Mouse (Mus musculus): ENCODE results near the gene 1700025F22Rik.
"Not testable (repeated sequence)": the region's sequence is repeated elsewhere in the genome, so short reads cannot be mapped to it uniquely, and the experiment has no call there.

The 1700025F22Rik gene

DNA sequence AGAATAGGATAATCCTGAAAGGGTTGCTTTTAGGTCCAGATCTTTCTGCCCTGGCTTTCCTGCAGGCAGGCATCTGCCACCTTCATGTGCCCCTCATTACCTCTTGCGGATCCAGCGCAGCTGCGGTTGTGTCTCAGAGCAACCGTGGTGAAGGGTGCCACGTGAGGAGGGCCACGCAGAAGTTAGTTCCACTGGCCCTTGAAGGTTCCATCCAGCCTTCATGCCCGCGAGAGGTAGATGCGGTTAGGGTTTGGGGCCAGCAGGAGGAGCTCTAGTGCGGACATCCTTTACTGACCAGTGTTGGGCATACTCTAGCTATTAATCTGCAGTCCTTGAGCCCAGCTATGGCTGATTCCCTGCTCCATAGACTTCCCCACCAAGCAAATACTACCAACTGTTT lies at the start of gene 1700025F22Rik:
Gene 1700025F22Rik (minus strand): TSS at position 149 of the 400 bp plus-strand sequence.
- DNase-seq (ENCODE audit: low read depth, low spot score): no peak

- no peak for DNase-seq (ENCODE audit: low read depth, low spot score)
Measured at GRCm38 (mm10) chr19:11196546-11196945, 31.4 kb upstream of the 1700025F22Rik start, which contains the start of gene Ms4a13. Ms4a13 (minus strand) TSS chr19:11196737.

GRCm38 (mm10) chr19:11192552-11192951 lies 27.4 kb upstream of the 1700025F22Rik start:
- DNase-seq (ENCODE audit: low read depth, low spot score): no peak

GRCm38 (mm10) chr19:11184121-11184520 lies 19.0 kb upstream of the 1700025F22Rik start:
- peak; percentile 7 for DNase-seq (ENCODE audit: low read depth, low spot score)

DNA sequence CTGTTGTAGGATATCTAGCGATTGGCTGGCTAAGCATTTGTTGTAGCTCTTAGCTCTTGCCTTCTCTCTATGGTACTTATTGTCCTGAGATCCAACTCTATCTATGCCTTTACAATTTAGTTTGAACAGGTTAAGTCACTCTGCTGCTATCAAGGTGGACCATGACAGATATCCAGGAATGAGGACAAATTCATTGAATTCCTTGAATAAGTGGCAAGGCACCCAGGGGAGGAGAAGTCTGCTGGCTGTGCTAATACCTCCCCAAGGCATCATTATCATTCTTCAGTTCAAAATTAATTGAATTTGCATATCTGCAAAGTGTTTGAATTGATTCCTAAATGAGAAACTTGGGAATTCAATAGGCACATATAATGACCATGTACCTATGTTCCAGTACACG lies 12.3 kb upstream of the 1700025F22Rik start:
- no peak for DNase-seq (ENCODE audit: low read depth, low spot score)

DNA sequence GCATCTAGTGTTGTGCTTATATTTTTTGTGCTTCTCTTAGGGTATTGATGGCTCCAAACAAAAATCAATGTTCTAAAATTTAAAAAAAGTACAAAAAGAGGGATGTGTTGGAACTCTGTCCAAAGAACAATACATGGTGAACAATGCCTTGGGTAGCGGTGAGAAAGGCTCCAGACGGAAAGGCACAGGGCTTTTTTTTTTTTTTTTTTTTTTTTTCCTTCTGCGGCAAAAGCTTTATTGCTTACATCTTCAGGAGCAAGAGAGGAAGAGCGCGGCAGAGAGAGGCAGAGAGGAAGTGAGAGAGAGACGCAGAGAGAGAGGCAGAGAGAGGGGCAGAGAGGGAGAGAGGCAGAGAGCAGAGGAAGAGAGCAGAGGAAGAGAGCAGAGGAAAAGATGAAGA lies 7.2 kb downstream of the 1700025F22Rik start:
- DNase-seq (ENCODE audit: low read depth, low spot score): not testable (repeated sequence)

- DNase-seq (ENCODE audit: low read depth, low spot score): no peak
Measured at GRCm38 (mm10) chr19:11135336-11135735, 29.8 kb downstream of the 1700025F22Rik start.

- no peak for DNase-seq (ENCODE audit: low read depth, low spot score)
Measured at GRCm38 (mm10) chr19:11134852-11135251, 30.3 kb downstream of the 1700025F22Rik start.

DNA sequence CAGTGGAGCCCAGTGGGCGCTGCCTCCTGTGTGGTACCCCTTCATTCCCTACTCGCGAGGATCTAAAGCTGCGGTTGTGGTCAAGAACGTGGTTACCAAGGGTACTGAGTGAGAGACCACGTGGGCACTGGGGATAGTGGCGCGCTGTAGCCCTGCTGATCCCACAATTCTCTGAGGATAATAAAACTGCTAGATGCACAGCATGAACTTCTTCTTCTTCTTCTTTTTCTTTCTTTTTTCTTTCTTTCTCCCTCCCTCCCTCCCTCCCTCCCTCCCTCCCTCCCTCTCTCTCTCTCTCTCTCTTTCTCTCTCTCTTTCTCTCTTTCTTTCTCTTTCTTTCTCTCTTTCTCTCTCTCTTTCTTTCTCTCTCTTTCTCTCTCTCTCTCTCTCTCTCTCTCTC lies 34.3 kb downstream of the 1700025F22Rik start, which contains the start of gene 1700017D01Rik:
Gene 1700017D01Rik (minus strand): TSS at position 101 of the 400 bp plus-strand sequence.
- not testable (repeated sequence) for DNase-seq (ENCODE audit: low read depth, low spot score)

DNA sequence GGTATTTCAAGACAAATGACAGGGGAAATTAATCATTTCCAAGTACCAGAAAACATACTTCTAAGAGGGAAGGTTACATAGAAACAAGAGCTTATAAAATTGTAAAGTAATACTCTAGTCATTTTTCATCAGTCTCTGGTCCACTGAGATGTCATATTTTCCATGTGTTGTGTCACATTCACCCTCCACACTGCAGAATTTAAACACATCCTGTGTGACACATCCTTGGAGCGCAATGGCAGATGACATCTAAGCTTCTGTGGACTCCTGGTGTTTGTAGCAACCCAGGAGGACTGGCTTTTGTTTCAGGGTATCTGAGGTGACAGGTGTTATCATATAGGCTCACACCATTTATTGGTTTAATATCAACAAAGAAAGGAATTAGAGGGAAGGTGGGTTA lies 35.4 kb downstream of the 1700025F22Rik start:
- DNase-seq (ENCODE audit: low read depth, low spot score): no peak

DNA sequence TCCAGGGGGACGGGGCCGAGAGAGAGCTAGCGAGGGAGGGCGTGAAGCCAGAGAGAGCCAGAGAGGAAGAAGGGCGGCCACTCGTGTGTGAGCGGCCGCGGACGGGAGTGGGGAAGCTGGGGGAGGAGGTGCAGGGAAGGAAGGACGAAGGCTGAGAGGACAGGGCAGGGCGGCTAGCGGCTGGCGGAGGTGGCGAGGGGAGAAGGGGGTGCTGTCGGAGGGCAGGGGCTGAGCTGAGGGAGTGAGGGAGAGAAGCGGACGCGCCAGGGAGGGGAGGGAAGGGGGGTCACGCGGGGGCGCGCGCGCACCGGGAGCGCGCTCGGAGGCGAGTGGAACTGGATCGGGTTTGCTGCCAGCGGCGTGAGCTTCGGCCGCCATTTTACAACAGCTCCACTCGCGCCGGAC lies 44.1 kb downstream of the 1700025F22Rik start:
- not testable (repeated sequence) for DNase-seq (ENCODE audit: low read depth, low spot score)

DNA sequence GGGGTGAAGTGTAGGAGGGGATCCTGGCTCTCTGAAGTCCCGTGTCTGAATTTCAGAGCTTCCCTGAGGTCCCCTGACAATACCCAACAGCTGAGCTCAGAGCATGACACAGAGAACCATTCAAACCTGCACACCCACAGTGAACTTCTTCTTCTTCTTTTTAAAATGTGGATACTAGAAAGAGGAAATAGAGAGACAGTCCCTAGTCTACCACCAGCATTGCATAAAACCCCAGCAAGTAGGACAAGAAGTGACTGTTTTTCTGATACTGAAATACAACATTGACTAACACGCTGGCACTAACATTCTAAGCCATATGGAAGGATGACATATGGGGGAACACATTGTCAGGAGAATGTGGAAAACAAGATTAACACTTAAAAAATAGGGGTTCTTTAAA lies 45.8 kb downstream of the 1700025F22Rik start:
- DNase-seq (ENCODE audit: low read depth, low spot score): peak; percentile 2

DNA sequence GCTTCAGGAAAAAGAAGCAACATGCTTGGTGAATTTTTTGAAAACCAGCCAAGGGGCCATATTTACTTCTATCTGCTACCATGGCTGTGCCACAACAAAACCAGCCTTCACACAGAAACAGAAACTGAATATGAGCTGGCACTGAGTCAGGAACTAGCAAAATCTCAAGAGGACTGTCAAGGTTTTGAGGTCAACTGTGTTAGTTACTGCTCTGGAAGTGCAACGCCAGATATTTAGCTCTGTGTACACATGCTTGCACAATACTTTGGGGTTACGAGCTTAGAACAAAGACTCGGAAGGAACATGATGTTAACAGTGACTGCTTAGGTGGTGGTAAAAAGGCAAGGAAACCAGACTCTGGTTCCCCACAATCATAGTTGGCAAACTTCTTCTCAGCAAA lies 57.4 kb downstream of the 1700025F22Rik start:
- peak; percentile 65 for DNase-seq (ENCODE audit: low read depth, low spot score)

DNA sequence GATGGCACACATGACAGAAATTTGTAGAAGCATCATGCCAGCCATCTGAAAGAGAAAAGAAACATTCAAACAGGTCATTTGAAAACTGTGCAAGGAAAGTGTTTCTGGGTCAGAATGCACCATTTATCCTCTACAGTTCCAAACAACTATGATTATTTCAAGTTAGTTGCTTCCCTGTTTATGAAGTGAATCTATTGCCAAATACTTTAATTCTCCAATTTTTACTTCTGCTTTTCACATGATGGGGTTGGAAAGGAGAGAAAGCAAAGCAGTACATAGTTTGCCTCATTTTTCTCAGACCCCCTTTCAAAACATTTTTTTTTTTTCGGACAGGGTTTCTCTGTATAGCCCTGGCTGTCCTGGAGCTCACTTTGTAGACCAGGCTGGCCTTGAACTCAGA lies 63.2 kb downstream of the 1700025F22Rik start:
- no peak for DNase-seq (ENCODE audit: low read depth, low spot score)

DNA sequence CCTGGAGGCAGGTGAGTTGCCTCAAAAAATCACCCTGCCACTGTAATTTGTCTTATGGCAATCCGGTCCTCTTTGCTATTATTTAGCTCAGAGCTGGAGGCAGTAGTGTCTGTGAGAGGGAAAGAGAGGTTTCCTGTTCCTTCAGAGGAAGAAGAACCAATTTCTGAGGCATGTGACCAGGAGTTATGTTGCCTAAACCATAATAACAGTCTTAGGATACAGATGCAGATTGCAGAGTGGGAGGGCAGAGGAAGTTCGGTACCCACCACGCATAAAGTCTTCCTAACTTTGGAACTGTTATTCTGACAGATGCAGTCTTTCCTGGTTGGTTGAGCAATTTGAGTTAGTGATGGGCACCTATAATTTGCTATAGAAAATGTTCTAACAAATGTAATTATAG lies 66.7 kb downstream of the 1700025F22Rik start:
- DNase-seq (ENCODE audit: low read depth, low spot score): no peak

DNA sequence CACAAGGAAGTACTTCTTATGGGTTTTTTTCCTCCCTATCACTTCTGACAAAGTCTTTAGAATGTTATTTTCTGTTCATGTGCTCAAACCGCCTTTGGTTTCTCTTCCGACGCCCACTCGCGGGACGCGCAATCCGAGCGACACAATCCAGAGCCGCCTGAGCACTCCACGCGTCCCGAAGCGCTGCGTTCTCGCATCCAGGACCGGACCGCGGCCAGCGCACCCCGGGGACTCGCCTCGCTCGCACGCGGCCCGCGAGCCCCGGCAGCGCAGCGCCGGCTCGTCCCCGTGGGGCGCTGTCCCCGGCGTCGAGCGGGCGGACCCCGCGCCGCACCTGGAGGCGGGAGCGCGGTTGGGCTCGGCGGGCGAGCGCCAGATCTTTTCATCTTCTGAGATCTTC lies 73.0 kb downstream of the 1700025F22Rik start:
- not testable (repeated sequence) for DNase-seq (ENCODE audit: low read depth, low spot score)

All from skeletal muscle tissue, adult 2 months (tissue).